Mouse (Mus musculus): ENCODE measurements around the gene Atcay. TPM values are rescaled to one million over a fixed set of nuclear protein-coding genes. Genes with fewer than 3 reads are reported as not detected.

Gene Atcay
- 25.0 and 36.7 TPM in 2 replicates for polyA plus RNA-seq (2012; rRNA removed)

GRCm38 (mm10) chr10:81230438-81231332 is at the start of gene Atcay:
Gene Atcay (minus strand): TSS chr10:81230833.

GRCm38 (mm10) chr10:81266211-81267105 is 35.8 kb upstream of the Atcay start, which contains the start of the genes Mrpl54 and Apba3:
Gene Mrpl54 (minus strand): TSS chr10:81266934.
Gene Apba3 (plus strand): TSS chr10:81266960.

GRCm38 (mm10) chr10:81252424-81253419 is 22.1 kb upstream of the Atcay start, which contains the start of gene Matk:
Gene Matk (plus strand): TSS chr10:81252935.

GRCm38 (mm10) chr10:81232580-81233225 is 2.1 kb upstream of the Atcay start, which contains the start of gene Zfr2:
Gene Zfr2 (plus strand): TSS chr10:81233155.

GRCm38 (mm10) chr10:81201807-81202758 is 28.6 kb downstream of the Atcay start, which contains the start of gene Nmrk2:
Gene Nmrk2 (minus strand): TSS chr10:81202051.

GRCm38 (mm10) chr10:81183805-81184204 is 46.8 kb downstream of the Atcay start, which contains the start of gene 4930442H23Rik:
Gene 4930442H23Rik (minus strand): TSS chr10:81183849.

GRCm38 (mm10) chr10:81182336-81183333 is 48.0 kb downstream of the Atcay start, which contains the start of gene Dapk3:
Gene Dapk3 (plus strand): TSS chr10:81183005.

GRCm38 (mm10) chr10:81176466-81177271 is 54.0 kb downstream of the Atcay start, which contains the start of gene Eef2:
Gene Eef2 (plus strand): TSS chr10:81176631.

GRCm38 (mm10) chr10:81167200-81168086 is 63.2 kb downstream of the Atcay start, which contains the start of gene Pias4:
Gene Pias4 (minus strand): TSS chr10:81167923.

Other genes with a start within 250 kb of the Atcay start
- 3.4 and 5.5 TPM in 2 replicates for gene Gng7, start 215.9 kb downstream of the Atcay start, polyA plus RNA-seq (2012; rRNA removed)
- 5.8 and 6.1 TPM in 2 replicates for gene Diras1, start 205.2 kb downstream of the Atcay start, polyA plus RNA-seq (2012; rRNA removed)
- gene Slc39a3, start 193.4 kb downstream of the Atcay start, polyA plus RNA-seq (2012; rRNA removed): 26.5 and 35.6 TPM in 2 replicates
- gene Sgta, start 170.7 kb downstream of the Atcay start, polyA plus RNA-seq (2012; rRNA removed): 168 and 193 TPM in 2 replicates
- 62.7 and 69.0 TPM in 2 replicates for gene Thop1, start 160.8 kb downstream of the Atcay start, polyA plus RNA-seq (2012; rRNA removed)
- gene Creb3l3, start 132.0 kb downstream of the Atcay start, polyA plus RNA-seq (2012; rRNA removed): 0.52 and 0.73 TPM in 2 replicates
- gene Map2k2, start 124.9 kb downstream of the Atcay start, polyA plus RNA-seq (2012; rRNA removed): 167 and 173 TPM in 2 replicates
- 12.7 and 17.8 TPM in 2 replicates for gene Zbtb7a, start 95.6 kb downstream of the Atcay start, polyA plus RNA-seq (2012; rRNA removed)
- 39.5 and 41.3 TPM in 2 replicates for gene Pias4, start 62.9 kb downstream of the Atcay start, polyA plus RNA-seq (2012; rRNA removed)
- gene Eef2, start 54.2 kb downstream of the Atcay start, polyA plus RNA-seq (2012; rRNA removed): 1,158 and 1,360 TPM in 2 replicates
- 63.2 and 71.7 TPM in 2 replicates for gene Dapk3, start 47.8 kb downstream of the Atcay start, polyA plus RNA-seq (2012; rRNA removed)
- gene 4930442H23Rik, start 47.0 kb downstream of the Atcay start, polyA plus RNA-seq (2012; rRNA removed): not detected in 2 replicates
- 0.02 and 0.04 TPM in 2 replicates for gene Nmrk2, start 28.8 kb downstream of the Atcay start, polyA plus RNA-seq (2012; rRNA removed)
- 16.3 and 16.6 TPM in 2 replicates for gene Zfr2, start 2.3 kb upstream of the Atcay start, polyA plus RNA-seq (2012; rRNA removed)
- gene Matk, start 22.1 kb upstream of the Atcay start, polyA plus RNA-seq (2012; rRNA removed): 4.0 and 4.3 TPM in 2 replicates
- gene Mrpl54, start 36.1 kb upstream of the Atcay start, polyA plus RNA-seq (2012; rRNA removed): 91.5 and 109 TPM in 2 replicates
- 25.6 and 44.9 TPM in 2 replicates for gene Apba3, start 36.1 kb upstream of the Atcay start, polyA plus RNA-seq (2012; rRNA removed)
- gene Tjp3, start 60.7 kb upstream of the Atcay start, polyA plus RNA-seq (2012; rRNA removed): 2.6 and 4.2 TPM in 2 replicates
- 84.4 and 91.7 TPM in 2 replicates for gene Pip5k1c, start 62.1 kb upstream of the Atcay start, polyA plus RNA-seq (2012; rRNA removed)
- gene Cactin, start 90.3 kb upstream of the Atcay start, polyA plus RNA-seq (2012; rRNA removed): 50.3 and 63.1 TPM in 2 replicates
- gene Tbxa2r, start 97.9 kb upstream of the Atcay start, polyA plus RNA-seq (2012; rRNA removed): 2.4 and 3.1 TPM in 2 replicates
- gene Gipc3, start 112.4 kb upstream of the Atcay start, polyA plus RNA-seq (2012; rRNA removed): 0.04 and 0.06 TPM in 2 replicates
- 116 and 139 TPM in 2 replicates for gene Hmg20b, start 119.6 kb upstream of the Atcay start, polyA plus RNA-seq (2012; rRNA removed)
- 8.6 and 9.0 TPM in 2 replicates for gene Mfsd12, start 126.7 kb upstream of the Atcay start, polyA plus RNA-seq (2012; rRNA removed)
- gene 4930404N11Rik, start 135.0 kb upstream of the Atcay start, polyA plus RNA-seq (2012; rRNA removed): 0.28 and 0.31 TPM in 2 replicates
- gene Fzr1, start 147.7 kb upstream of the Atcay start, polyA plus RNA-seq (2012; rRNA removed): 91.8 and 113 TPM in 2 replicates
- gene Dohh, start 153.6 kb upstream of the Atcay start, polyA plus RNA-seq (2012; rRNA removed): 56.2 and 57.9 TPM in 2 replicates
- 3.9 and 4.3 TPM in 2 replicates for gene Gm48551, start 153.6 kb upstream of the Atcay start, polyA plus RNA-seq (2012; rRNA removed)
- gene Gm48552, start 158.2 kb upstream of the Atcay start, polyA plus RNA-seq (2012; rRNA removed): 5.2 and 8.2 TPM in 2 replicates
- 3.7 and 5.0 TPM in 2 replicates for gene Smim24, start 162.2 kb upstream of the Atcay start, polyA plus RNA-seq (2012; rRNA removed)
- gene Nfic, start 224.8 kb upstream of the Atcay start, polyA plus RNA-seq (2012; rRNA removed): 7.8 and 12.5 TPM in 2 replicates

Measured in central nervous system, embryonic 11.5 days (tissue).